In genomic region chr2:160921285-160921684, GRCm38 (mm10) we compare ENCODE assay signal across 1 mouse cellular context.
TF ChIP-seq lines count a peak whose summit lies in the region.

No protein-coding gene starts in this region.

TF ChIP-seq in CH12.LX, 34 proteins besides CTCF, POLR2A, EP300 and RAD21:
- TF ChIP-seq CHD2 (IDR thresholded peaks at IDR 0.05; ENCODE audit: low read length): no peak
- no peak for TF ChIP-seq ZMIZ1 (IDR thresholded peaks at IDR 0.05; ENCODE audit: low read depth, low read length)
- TF ChIP-seq RCOR1 (conservative IDR thresholded peaks at IDR 0.05; ENCODE audit: low read depth, low read length): no peak
- no peak for TF ChIP-seq MYC (IDR thresholded peaks at IDR 0.05; ENCODE audit: low read depth, low read length)
- TF ChIP-seq ZKSCAN1 (IDR thresholded peaks at IDR 0.05; ENCODE audit: borderline replicate concordance, low read depth, low read length): no peak
- TF ChIP-seq MEF2A (IDR thresholded peaks at IDR 0.05; ENCODE audit: borderline replicate concordance, low read depth, low read length): no peak
